Mouse (Mus musculus): ENCODE results near the gene Mpp3. TPM values are rescaled to one million over a fixed set of nuclear protein-coding genes. Genes with fewer than 3 reads are reported as not detected.

Mpp3 gene
- polyA plus RNA-seq, 1 experiment from 2014 or later, result 10.3 TPM

- Histone ChIP-seq H3K36me3 (replicated peaks) (peaks cover 30% of the 10 kb centered on the region), H3K27ac (replicated peaks) (no peak overlapping the region), H3K4me3 (no peak overlapping the region), H3K9me3 (no peaks in the 10 kb centered on the region), H3K27me3 (replicated peaks; ENCODE audit: low read depth, poor library complexity, severe bottlenecking) (peaks cover 45% of the 10 kb centered on the region), H3K4me1 (peaks cover 34% of the 10 kb centered on the region)
- DNase-seq (ENCODE audit: low spot score), result no peak
- 86% methylated on average over 6 of the region's 6 CpGs for WGBS
Observed at GRCm38 (mm10) chr11:102024084-102024758, 4.0 kb downstream of the Mpp3 start.

- DNase-seq (ENCODE audit: low spot score), result no peak
- Histone ChIP-seq H3K4me3 (no peak overlapping the region), H3K4me1 (peaks cover 34% of the 10 kb centered on the region), H3K36me3 (replicated peaks) (peaks cover 34% of the 10 kb centered on the region), H3K9me3 (no peaks in the 10 kb centered on the region), H3K27ac (replicated peaks) (no peak overlapping the region), H3K27me3 (replicated peaks; ENCODE audit: low read depth, poor library complexity, severe bottlenecking) (peaks cover 39% of the 10 kb centered on the region)
- WGBS, result 86% methylated on average over 13 of the region's 13 CpGs
Observed at GRCm38 (mm10) chr11:102023406-102023805, 4.9 kb downstream of the Mpp3 start.

- H3K27ac ChIP-seq (replicated peaks), result no peak overlapping the region
- no peak for DNase-seq (ENCODE audit: low spot score)
- no peaks in the 10 kb centered on the region for H3K9me3 ChIP-seq
- H3K4me1 ChIP-seq, result peaks cover 16% of the 10 kb centered on the region
- H3K27me3 ChIP-seq (replicated peaks; ENCODE audit: low read depth, poor library complexity, severe bottlenecking), result peaks cover 27% of the 10 kb centered on the region
- H3K36me3 ChIP-seq (replicated peaks), result peaks cover 49% of the 10 kb centered on the region
- H3K4me3 ChIP-seq, result no peak overlapping the region
- 68% methylated on average over 5 of the region's 5 CpGs for WGBS
Observed at GRCm38 (mm10) chr11:102021196-102021595, 7.1 kb downstream of the Mpp3 start.

- Histone ChIP-seq H3K27ac (replicated peaks) (no peak overlapping the region), H3K4me1 (peaks cover 11% of the 10 kb centered on the region; the same call in 1 of the 2 replicates), H3K4me3 (no peak overlapping the region), H3K36me3 (replicated peaks) (peaks cover 58% of the 10 kb centered on the region), H3K9me3 (no peaks in the 10 kb centered on the region), H3K27me3 (replicated peaks; ENCODE audit: low read depth, poor library complexity, severe bottlenecking) (peaks cover 13% of the 10 kb centered on the region)
- 78% methylated on average over 9 of the region's 9 CpGs for WGBS
- no peak for DNase-seq (ENCODE audit: low spot score)
Observed at GRCm38 (mm10) chr11:102019736-102020135, 8.5 kb downstream of the Mpp3 start.

GRCm38 (mm10) chr11:102016136-102016535 is 12.1 kb downstream of the Mpp3 start:
- Histone ChIP-seq H3K27me3 (replicated peaks; ENCODE audit: low read depth, poor library complexity, severe bottlenecking) (no peaks in the 10 kb centered on the region), H3K27ac (replicated peaks) (no peak overlapping the region), H3K4me3 (no peak overlapping the region), H3K36me3 (replicated peaks) (peaks cover 61% of the 10 kb centered on the region), H3K9me3 (no peaks in the 10 kb centered on the region), H3K4me1 (peaks cover 6% of the 10 kb centered on the region; the same call in 1 of the 2 replicates)
- no peak for DNase-seq (ENCODE audit: low spot score)
- WGBS, result 95% methylated on average over 1 of the region's 1 CpGs

- 63% methylated on average over 6 of the region's 6 CpGs for WGBS
- H3K36me3 ChIP-seq (replicated peaks), result peaks cover 67% of the 10 kb centered on the region
- peaks cover 10% of the 10 kb centered on the region; the same call in 1 of the 2 replicates for H3K4me1 ChIP-seq
- no peaks in the 10 kb centered on the region for H3K9me3 ChIP-seq
- no peaks in the 10 kb centered on the region for H3K27me3 ChIP-seq (replicated peaks; ENCODE audit: low read depth, poor library complexity, severe bottlenecking)
- no peak overlapping the region for H3K4me3 ChIP-seq
- DNase-seq (ENCODE audit: low spot score), result no peak
- H3K27ac ChIP-seq (replicated peaks), result no peak overlapping the region
Observed at GRCm38 (mm10) chr11:102015472-102015871, 12.8 kb downstream of the Mpp3 start.

GRCm38 (mm10) chr11:102013201-102013600 is 15.1 kb downstream of the Mpp3 start:
- H3K4me1 ChIP-seq, result peaks cover 16% of the 10 kb centered on the region; the same call in 1 of the 2 replicates
- H3K9me3 ChIP-seq, result no peaks in the 10 kb centered on the region
- H3K27ac ChIP-seq (replicated peaks), result no peak overlapping the region
- H3K36me3 ChIP-seq (replicated peaks), result peaks cover 75% of the 10 kb centered on the region
- no peak overlapping the region for H3K4me3 ChIP-seq
- WGBS, result 90% methylated on average over 8 of the region's 8 CpGs
- no peaks in the 10 kb centered on the region for H3K27me3 ChIP-seq (replicated peaks; ENCODE audit: low read depth, poor library complexity, severe bottlenecking)
- DNase-seq (ENCODE audit: low spot score), result no peak

- Histone ChIP-seq H3K4me1 (peaks cover 18% of the 10 kb centered on the region), H3K36me3 (replicated peaks) (peaks cover 75% of the 10 kb centered on the region), H3K9me3 (no peaks in the 10 kb centered on the region), H3K4me3 (no peak overlapping the region), H3K27ac (replicated peaks) (no peak overlapping the region), H3K27me3 (replicated peaks; ENCODE audit: low read depth, poor library complexity, severe bottlenecking) (no peaks in the 10 kb centered on the region)
- no peak for DNase-seq (ENCODE audit: low spot score)
- 85% methylated on average over 8 of the region's 8 CpGs for WGBS
Observed at GRCm38 (mm10) chr11:102011510-102011909, 16.8 kb downstream of the Mpp3 start.

- 0 out of 2 replicates have a peak overlapping the region, but pooled peaks have one; percentile 32 for H3K27ac ChIP-seq (replicated peaks)
- H3K9me3 ChIP-seq, result no peaks in the 10 kb centered on the region
- WGBS, result 76% methylated on average over 13 of the region's 13 CpGs
- H3K36me3 ChIP-seq (replicated peaks), result peaks cover 72% of the 10 kb centered on the region
- no peaks in the 10 kb centered on the region for H3K27me3 ChIP-seq (replicated peaks; ENCODE audit: low read depth, poor library complexity, severe bottlenecking)
- peaks cover 17% of the 10 kb centered on the region for H3K4me1 ChIP-seq
- H3K4me3 ChIP-seq, result no peak overlapping the region
- DNase-seq (ENCODE audit: low spot score), result no peak
Observed at GRCm38 (mm10) chr11:102010140-102010539, 18.1 kb downstream of the Mpp3 start.

- Histone ChIP-seq H3K36me3 (replicated peaks) (peaks cover 79% of the 10 kb centered on the region), H3K4me1 (peaks cover 17% of the 10 kb centered on the region), H3K27ac (replicated peaks) (no peak overlapping the region), H3K27me3 (replicated peaks; ENCODE audit: low read depth, poor library complexity, severe bottlenecking) (no peaks in the 10 kb centered on the region), H3K9me3 (no peaks in the 10 kb centered on the region), H3K4me3 (no peak overlapping the region)
- 85% methylated on average over 15 of the region's 15 CpGs for WGBS
- DNase-seq (ENCODE audit: low spot score), result no peak
Observed at GRCm38 (mm10) chr11:102008954-102009637, 19.2 kb downstream of the Mpp3 start.

- H3K27me3 ChIP-seq (replicated peaks; ENCODE audit: low read depth, poor library complexity, severe bottlenecking), result no peaks in the 10 kb centered on the region
- no peaks in the 10 kb centered on the region for H3K9me3 ChIP-seq
- 92% methylated on average over 8 of the region's 8 CpGs for WGBS
- no peak overlapping the region for H3K4me3 ChIP-seq
- no peak overlapping the region for H3K27ac ChIP-seq (replicated peaks)
- peaks cover 79% of the 10 kb centered on the region for H3K36me3 ChIP-seq (replicated peaks)
- no peak for DNase-seq (ENCODE audit: low spot score)
- H3K4me1 ChIP-seq, result peaks cover 17% of the 10 kb centered on the region
Observed at GRCm38 (mm10) chr11:102008372-102008771, 19.9 kb downstream of the Mpp3 start.

GRCm38 (mm10) chr11:102006688-102007087 is 21.6 kb downstream of the Mpp3 start:
- Histone ChIP-seq H3K9me3 (no peaks in the 10 kb centered on the region), H3K4me1 (peaks cover 17% of the 10 kb centered on the region), H3K4me3 (no peak overlapping the region), H3K36me3 (replicated peaks) (peaks cover 67% of the 10 kb centered on the region), H3K27me3 (replicated peaks; ENCODE audit: low read depth, poor library complexity, severe bottlenecking) (no peaks in the 10 kb centered on the region), H3K27ac (replicated peaks) (no peak overlapping the region)
- DNase-seq (ENCODE audit: low spot score), result no peak
- 87% methylated on average over 5 of the region's 5 CpGs for WGBS

- Histone ChIP-seq H3K4me1 (peaks cover 17% of the 10 kb centered on the region), H3K36me3 (replicated peaks) (peaks cover 67% of the 10 kb centered on the region), H3K27ac (replicated peaks) (no peak overlapping the region), H3K27me3 (replicated peaks; ENCODE audit: low read depth, poor library complexity, severe bottlenecking) (no peaks in the 10 kb centered on the region), H3K9me3 (no peaks in the 10 kb centered on the region), H3K4me3 (no peak overlapping the region)
- no peak for DNase-seq (ENCODE audit: low spot score)
- WGBS, result 79% methylated on average over 9 of the region's 9 CpGs
Observed at GRCm38 (mm10) chr11:102006271-102006670, 22.0 kb downstream of the Mpp3 start.

All from embryonic facial prominence, embryonic 10.5 days (tissue).